Mouse (Mus musculus) forebrain, embryonic 13.5 days (tissue): ENCODE measurements at regions not wholly inside any gene's neighbourhood (a gene's known extent, or its start where the extent isn't known, plus 50 kb on each side); places are given as distances from the start of the nearest gene placed in this dataset.

ENCODE experiments used
- ATAC-seq: fragments of 200-750 bp; cut with Nextera tagmentation; 2 replicates; pipeline ENCODE4 v1.8.0; 2017
- H3K27ac ChIP-seq: fragments of 300-500 bp; sonication (generic); 2 replicates; pipeline ENCODE4 v1.5.1; 2015; ENCODE audit warnings: inconsistent platforms, mild to moderate bottlenecking, moderate library complexity
- H3K27me3 ChIP-seq: fragments of 300-500 bp; sonication (generic); 2 replicates; pipeline ENCODE4 v1.6.1; 2015; ENCODE audit warnings: mild to moderate bottlenecking, inconsistent platforms
- H3K36me3 ChIP-seq: fragments of 300-500 bp; sonication (generic); 2 replicates; pipeline ENCODE4 v1.6.1; 2015; ENCODE audit warnings: mild to moderate bottlenecking, inconsistent platforms; ENCODE audit not compliant: poor library complexity, severe bottlenecking
- H3K4me1 ChIP-seq: fragments of 300-500 bp; sonication (generic); 2 replicates; pipeline ENCODE4 v1.6.1; 2015; ENCODE audit warnings: inconsistent platforms
- H3K4me2 ChIP-seq: fragments of 300-500 bp; sonication (generic); 2 replicates; pipeline ENCODE4 v1.6.1; 2015; ENCODE audit warnings: inconsistent platforms, mild to moderate bottlenecking, moderate library complexity
- H3K4me3 ChIP-seq: fragments of 300-500 bp; sonication (generic); 2 replicates; pipeline ENCODE4 v1.5.1; 2015; ENCODE audit warnings: mild to moderate bottlenecking, inconsistent platforms
- H3K9ac ChIP-seq: fragments of 300-500 bp; sonication (generic); 2 replicates; pipeline ENCODE4 v1.6.1; 2015; ENCODE audit warnings: mild to moderate bottlenecking, inconsistent platforms
- H3K9me3 ChIP-seq: fragments of 300-500 bp; sonication (generic); replicated peaks from 2 replicates; pipeline ENCODE4 v1.6.1; 2016; ENCODE audit warnings: inconsistent platforms
- WGBS: fragments of 180-500 bp; shearing (Covaris S2); methylation state at CpG from one replicate; pipeline ENCODE4 v1.1.7; 2015; 5-methylcytosine and 5-hydroxymethylcytosine counted together

- H3K27me3 ChIP-seq: no peaks in the 10 kb centered on the region
- no peak for ATAC-seq
- H3K4me1 ChIP-seq: peaks cover 31% of the 10 kb centered on the region
- no peaks in the 10 kb centered on the region for H3K36me3 ChIP-seq
- H3K4me2 ChIP-seq: no peak overlapping the region
- no peaks in the 10 kb centered on the region for H3K9me3 ChIP-seq
- WGBS: 90% methylated on average over 4 of the region's 4 CpGs
- no peak overlapping the region for H3K4me3 ChIP-seq
- no peak overlapping the region for H3K27ac ChIP-seq
- no peak overlapping the region for H3K9ac ChIP-seq
These were observed 470.5 kb upstream of the Kif2a start for GRCm38 (mm10) chr13:107492448-107492847.

GRCm38 (mm10) chr13:107491423-107491822, 469.5 kb upstream of the Kif2a start:
- no peaks in the 10 kb centered on the region for H3K27me3 ChIP-seq
- H3K4me1 ChIP-seq: peaks cover 31% of the 10 kb centered on the region
- no peaks in the 10 kb centered on the region for H3K36me3 ChIP-seq
- no peaks in the 10 kb centered on the region for H3K9me3 ChIP-seq
- H3K27ac ChIP-seq: peak overlapping the region; percentile 25; the same call in 1 of the 2 replicates
- H3K4me3 ChIP-seq: no peak overlapping the region
- no peak overlapping the region for H3K9ac ChIP-seq
- WGBS: 19% methylated on average over 7 of the region's 7 CpGs
- peak; percentile 65; the same call in 1 of the 2 replicates for ATAC-seq
- H3K4me2 ChIP-seq: no peak overlapping the region

- Histone ChIP-seq H3K9ac (no peak overlapping the region), H3K27ac (no peak overlapping the region), H3K36me3 (no peaks in the 10 kb centered on the region), H3K4me1 (peaks cover 16% of the 10 kb centered on the region), H3K9me3 (no peaks in the 10 kb centered on the region), H3K4me2 (no peak overlapping the region), H3K27me3 (peaks cover 2% of the 10 kb centered on the region; the same call in 1 of the 2 replicates), H3K4me3 (no peak overlapping the region)
- ATAC-seq: no peak
- WGBS: 77% methylated on average over 4 of the region's 4 CpGs
These were observed 463.6 kb upstream of the Kif2a start for GRCm38 (mm10) chr13:107485400-107486017.

- no peaks in the 10 kb centered on the region for H3K36me3 ChIP-seq
- H3K9me3 ChIP-seq: no peaks in the 10 kb centered on the region
- H3K27ac ChIP-seq: no peak overlapping the region; the same call in 1 of the 2 replicates
- WGBS: 47% methylated on average over 6 of the region's 6 CpGs
- no peak for ATAC-seq
- H3K4me3 ChIP-seq: no peak overlapping the region
- peaks cover 16% of the 10 kb centered on the region for H3K4me1 ChIP-seq
- H3K9ac ChIP-seq: no peak overlapping the region
- no peak overlapping the region for H3K4me2 ChIP-seq
- peaks cover 2% of the 10 kb centered on the region; the same call in 1 of the 2 replicates for H3K27me3 ChIP-seq
These were observed 462.7 kb upstream of the Kif2a start for GRCm38 (mm10) chr13:107484630-107484998.

- peaks cover 16% of the 10 kb centered on the region for H3K4me1 ChIP-seq
- H3K27ac ChIP-seq: no peak overlapping the region
- 31% methylated on average over 12 of the region's 12 CpGs for WGBS
- no peaks in the 10 kb centered on the region for H3K9me3 ChIP-seq
- peak overlapping the region; percentile 31; the same call in 1 of the 2 replicates for H3K9ac ChIP-seq
- peak; percentile 70; the same call in 1 of the 2 replicates for ATAC-seq
- peaks cover 2% of the 10 kb centered on the region; the same call in 1 of the 2 replicates for H3K27me3 ChIP-seq
- H3K4me2 ChIP-seq: no peak overlapping the region
- H3K4me3 ChIP-seq: no peak overlapping the region
- no peaks in the 10 kb centered on the region for H3K36me3 ChIP-seq
These were observed 462.2 kb upstream of the Kif2a start for GRCm38 (mm10) chr13:107483967-107484629.

- no peaks in the 10 kb centered on the region for H3K36me3 ChIP-seq
- H3K9me3 ChIP-seq: no peaks in the 10 kb centered on the region
- H3K4me1 ChIP-seq: peaks cover 21% of the 10 kb centered on the region
- ATAC-seq: no peak
- H3K4me3 ChIP-seq: no peak overlapping the region
- H3K27ac ChIP-seq: no peak overlapping the region
- WGBS: 59% methylated on average over 3 of the region's 3 CpGs
- H3K4me2 ChIP-seq: no peak overlapping the region
- H3K9ac ChIP-seq: no peak overlapping the region
- H3K27me3 ChIP-seq: peaks cover 28% of the 10 kb centered on the region
These were observed 453.2 kb upstream of the Kif2a start for GRCm38 (mm10) chr13:107475166-107475565.

GRCm38 (mm10) chr13:107469491-107470276, 447.8 kb upstream of the Kif2a start:
- Histone ChIP-seq H3K9ac (peak overlapping the region; percentile 51; the same call in 1 of the 2 replicates), H3K4me1 (peaks cover 20% of the 10 kb centered on the region), H3K4me3 (peak overlapping the region; percentile 21), H3K27ac (no peak overlapping the region), H3K4me2 (peak overlapping the region; percentile 58), H3K9me3 (no peaks in the 10 kb centered on the region), H3K27me3 (peaks cover 23% of the 10 kb centered on the region), H3K36me3 (no peaks in the 10 kb centered on the region)
- peak; percentile 68 for ATAC-seq
- WGBS: 2% methylated on average over 13 of the region's 13 CpGs

- no peaks in the 10 kb centered on the region for H3K9me3 ChIP-seq
- H3K4me2 ChIP-seq: no peak overlapping the region
- 93% methylated on average over 7 of the region's 7 CpGs for WGBS
- H3K4me3 ChIP-seq: no peak overlapping the region
- H3K9ac ChIP-seq: no peak overlapping the region
- no peak for ATAC-seq
- H3K27ac ChIP-seq: no peak overlapping the region
- H3K36me3 ChIP-seq: no peaks in the 10 kb centered on the region
- H3K27me3 ChIP-seq: no peaks in the 10 kb centered on the region; the same call in 1 of the 2 replicates
- peaks cover 9% of the 10 kb centered on the region for H3K4me1 ChIP-seq
These were observed 440.9 kb upstream of the Kif2a start for GRCm38 (mm10) chr13:107462791-107463190.

GRCm38 (mm10) chr13:107461048-107461912, 439.4 kb upstream of the Kif2a start:
- Histone ChIP-seq H3K27me3 (no peaks in the 10 kb centered on the region; the same call in 1 of the 2 replicates), H3K4me1 (peaks cover 9% of the 10 kb centered on the region), H3K4me3 (no peak overlapping the region), H3K9ac (no peak overlapping the region), H3K4me2 (peak overlapping the region; percentile 34), H3K36me3 (no peaks in the 10 kb centered on the region), H3K9me3 (no peaks in the 10 kb centered on the region), H3K27ac (0 out of 2 replicates have a peak overlapping the region, but pooled peaks have one; percentile 12)
- WGBS: 17% methylated on average over 16 of the region's 16 CpGs
- peak; percentile 96 for ATAC-seq

- Histone ChIP-seq H3K27me3 (no peaks in the 10 kb centered on the region; the same call in 1 of the 2 replicates), H3K9me3 (no peaks in the 10 kb centered on the region), H3K4me1 (peaks cover 9% of the 10 kb centered on the region), H3K9ac (no peak overlapping the region), H3K4me3 (no peak overlapping the region), H3K36me3 (no peaks in the 10 kb centered on the region), H3K4me2 (no peak overlapping the region), H3K27ac (no peak overlapping the region)
- 83% methylated on average over 4 of the region's 4 CpGs for WGBS
- ATAC-seq: no peak; the same call in 1 of the 2 replicates
These were observed 436.8 kb upstream of the Kif2a start for GRCm38 (mm10) chr13:107458730-107459129.

- Histone ChIP-seq H3K4me1 (peaks cover 9% of the 10 kb centered on the region), H3K4me3 (no peak overlapping the region), H3K4me2 (no peak overlapping the region), H3K27ac (no peak overlapping the region), H3K9ac (no peak overlapping the region), H3K36me3 (no peaks in the 10 kb centered on the region), H3K27me3 (no peaks in the 10 kb centered on the region), H3K9me3 (no peaks in the 10 kb centered on the region)
- WGBS: 88% methylated on average over 10 of the region's 10 CpGs
- no peak for ATAC-seq
These were observed 435.3 kb upstream of the Kif2a start for GRCm38 (mm10) chr13:107457270-107457669.
